Mouse (Mus musculus) brain, adult 2 months (tissue): ENCODE data around the gene Gnas.
"Not testable (repeated sequence)": the region's sequence is repeated elsewhere in the genome, so short reads cannot be mapped to it uniquely, and the experiment has no call there.

Source experiments
- DNase-seq: peaks from one replicate; pipeline ENCODE4 v3.0.0; 2011; ENCODE audit warnings: low read depth, low spot score

The Gnas gene

GRCm38 (mm10) chr2:174328358-174328905 lies 44.3 kb downstream of the Gnas start:
- DNase-seq = no peak

DNA sequence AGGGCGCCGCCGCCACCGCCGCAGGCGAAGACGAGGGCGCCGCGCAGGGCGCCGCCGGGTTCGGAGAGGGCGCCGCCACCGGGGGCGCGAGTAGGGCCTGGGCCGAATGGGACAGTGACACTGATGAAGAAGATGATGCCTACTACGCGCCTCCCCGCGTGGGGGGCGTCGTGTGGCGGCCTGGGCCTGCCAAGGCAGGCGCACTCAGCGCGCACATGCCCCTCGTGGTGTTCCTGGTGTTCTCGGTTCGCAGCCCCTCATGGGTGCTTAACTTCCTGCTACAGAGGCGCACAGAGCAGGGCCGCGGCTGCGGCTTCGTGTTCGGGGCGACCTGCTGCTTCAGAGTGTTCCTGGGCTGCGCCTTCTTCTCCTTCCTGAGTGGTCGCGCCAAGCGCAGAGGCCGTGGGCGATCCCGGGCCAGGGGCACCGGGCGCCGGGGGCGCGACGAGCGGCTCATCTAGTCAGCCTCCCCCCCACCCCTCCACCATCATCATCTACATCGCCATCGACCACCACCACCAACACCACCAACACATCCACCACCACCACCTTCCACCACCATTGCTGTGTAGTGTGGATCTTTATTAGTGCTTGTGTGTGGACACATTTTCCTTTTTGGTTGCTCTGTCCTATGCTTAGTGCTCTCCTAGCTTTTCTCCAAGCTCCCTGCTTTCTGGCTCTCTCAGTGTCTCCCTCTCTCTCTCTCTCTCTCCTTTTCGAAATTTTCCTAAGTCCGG lies 45.0 kb downstream of the Gnas start:
- DNase-seq = no peak

- DNase-seq = peak; percentile 86
These were observed 45.8 kb downstream of the Gnas start for GRCm38 (mm10) chr2:174329663-174330615.

DNA sequence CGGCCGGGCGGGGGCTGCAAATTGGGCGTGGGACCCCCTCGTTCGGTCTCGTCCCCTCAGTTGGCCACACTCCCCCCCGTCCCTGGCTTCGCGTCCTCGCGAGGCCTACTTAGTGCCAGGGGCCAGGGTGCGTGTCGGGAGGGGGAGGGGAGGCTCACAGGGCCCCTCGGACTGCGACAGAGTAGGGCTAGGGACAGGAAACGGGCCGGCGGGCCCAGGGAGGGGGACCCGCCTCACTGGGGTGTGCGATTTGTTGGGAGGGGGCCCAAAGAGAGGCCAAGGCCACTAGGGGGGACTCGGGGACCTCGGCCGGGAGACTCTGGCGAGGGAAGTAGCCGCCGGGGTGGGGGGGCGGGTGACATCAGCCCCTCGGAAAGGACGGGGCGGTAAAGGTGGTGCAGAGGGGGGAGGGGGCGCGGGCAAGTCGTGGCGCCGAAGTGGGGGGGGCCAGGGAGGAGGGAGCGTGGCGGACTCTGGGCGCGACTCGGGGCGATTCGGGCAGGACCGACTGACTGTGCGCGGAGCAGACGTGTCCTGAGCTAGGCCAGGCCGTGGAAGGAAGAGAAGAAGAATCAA lies 46.6 kb downstream of the Gnas start:
- peak; percentile 69 for DNase-seq

- no peak for DNase-seq
These were observed 47.3 kb downstream of the Gnas start for GRCm38 (mm10) chr2:174331282-174332030.

DNA sequence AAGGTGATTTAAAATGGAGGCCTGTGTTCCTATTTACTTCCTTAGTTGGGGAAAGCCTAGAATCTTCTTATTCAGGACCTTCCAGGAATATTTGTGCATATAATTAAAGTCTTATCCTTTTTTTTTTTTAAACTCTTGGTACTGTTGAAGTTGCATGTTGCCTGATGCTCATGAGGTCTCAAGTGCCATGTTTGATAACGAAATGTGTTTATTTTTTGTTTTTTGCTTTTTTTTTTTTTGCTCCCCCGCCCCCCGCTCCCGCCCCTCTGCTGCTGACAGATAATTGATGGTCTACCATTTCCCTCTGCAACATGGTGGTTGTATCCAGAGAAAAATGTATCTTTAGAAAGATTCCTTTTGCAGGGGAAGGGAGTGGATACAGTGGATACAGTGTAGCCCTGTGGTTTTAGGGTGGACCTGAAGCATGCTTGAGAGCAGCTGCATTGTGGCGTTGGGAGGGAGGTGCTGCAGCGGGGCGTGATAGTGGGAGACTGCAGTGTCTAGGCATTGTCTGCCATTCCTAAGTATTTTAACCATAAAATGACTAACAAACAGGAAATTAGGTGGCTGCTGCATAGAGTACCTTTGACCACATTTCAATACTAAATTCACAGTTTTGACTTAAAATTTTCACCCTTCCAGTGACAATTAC lies 49.2 kb downstream of the Gnas start:
- no peak for DNase-seq

DNA sequence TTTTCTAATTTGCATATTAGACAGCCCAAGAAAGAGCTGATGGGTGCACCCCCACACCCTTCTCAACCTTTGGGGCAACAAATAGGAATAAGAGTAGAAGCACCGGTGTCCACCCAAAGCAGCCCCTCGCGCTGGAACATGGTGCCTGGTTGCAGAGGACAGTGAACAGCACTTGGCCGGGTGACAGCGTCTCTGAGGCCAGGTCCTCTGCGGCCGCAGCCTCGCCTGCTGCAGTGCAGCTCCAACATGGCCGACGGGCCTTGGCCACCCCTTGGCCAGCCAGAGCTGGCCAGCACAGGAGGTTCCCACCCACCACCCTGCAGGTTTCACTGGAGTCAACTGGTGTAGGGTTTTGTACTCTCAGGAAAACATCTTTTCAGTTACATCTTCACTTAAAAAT lies 50.3 kb downstream of the Gnas start:
- DNase-seq = peak; percentile 34

GRCm38 (mm10) chr2:174337275-174337674 lies 53.2 kb downstream of the Gnas start:
- no peak for DNase-seq

DNA sequence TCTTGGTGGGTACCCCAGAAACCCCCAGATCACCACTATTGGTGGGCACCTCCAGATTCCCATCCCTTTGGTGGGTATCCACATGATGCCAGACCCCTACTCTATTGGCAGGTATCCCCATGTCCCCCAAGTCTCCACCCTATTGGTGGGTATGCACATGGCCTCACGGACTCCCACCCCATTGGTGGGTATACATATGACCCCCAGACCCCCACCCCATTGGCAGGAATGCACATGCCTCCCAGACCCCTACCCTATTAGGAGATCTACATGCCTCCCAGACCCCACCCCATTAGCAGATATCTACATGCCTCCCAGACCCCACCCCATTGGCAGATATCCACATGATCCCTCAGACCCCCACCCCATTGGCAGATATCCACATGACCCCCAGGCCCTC lies 55.6 kb downstream of the Gnas start:
- DNase-seq = no peak

GRCm38 (mm10) chr2:174340229-174340892 lies 56.2 kb downstream of the Gnas start:
- DNase-seq = no peak

- no peak for DNase-seq
These were observed 56.9 kb downstream of the Gnas start for GRCm38 (mm10) chr2:174340893-174341580.

DNA sequence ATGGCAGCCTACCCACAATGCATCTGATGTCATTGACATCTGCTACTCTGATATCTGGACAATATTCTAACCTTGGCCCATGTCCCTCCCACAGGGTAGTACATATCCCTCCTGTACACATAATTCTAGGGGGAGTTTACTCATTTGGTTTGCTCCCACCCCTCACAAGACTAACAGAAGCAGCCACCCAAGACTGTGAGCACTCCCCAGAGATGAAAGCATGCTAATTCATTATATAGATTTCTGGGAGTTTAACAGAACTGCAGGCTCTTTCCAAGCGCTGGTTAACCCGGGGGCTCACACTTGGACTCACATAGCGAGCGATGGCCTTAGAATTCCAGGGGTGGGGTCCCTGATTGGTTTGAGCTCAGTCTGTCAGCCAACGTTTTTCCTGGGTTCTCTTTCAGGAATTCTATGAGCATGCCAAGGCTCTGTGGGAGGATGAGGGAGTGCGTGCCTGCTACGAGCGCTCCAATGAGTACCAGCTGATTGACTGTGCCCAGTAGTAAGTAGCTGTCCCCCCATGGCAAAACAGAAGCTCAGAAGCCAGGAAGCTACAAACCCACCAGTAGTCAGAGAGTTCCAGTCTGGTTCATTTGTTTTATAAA lies 58.8 kb downstream of the Gnas start:
- DNase-seq = no peak

DNA sequence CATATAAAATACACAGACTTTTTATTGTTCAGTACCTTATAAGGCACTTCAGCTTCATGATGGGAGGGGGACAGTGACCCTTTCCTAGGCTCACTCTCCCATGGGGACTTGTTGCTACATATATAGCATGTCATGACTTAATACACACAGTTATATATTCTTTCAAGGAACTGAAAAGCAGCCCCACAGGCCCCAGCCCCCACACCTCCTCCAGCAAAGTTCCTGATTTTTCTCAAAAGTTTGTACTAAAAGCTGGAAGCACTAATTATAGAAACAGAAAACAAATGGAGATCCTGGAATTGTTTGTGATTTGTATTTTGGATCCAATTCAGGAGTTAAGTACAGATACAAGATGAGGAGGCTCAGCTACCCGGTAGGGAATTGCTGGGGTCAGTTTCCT lies 59.4 kb downstream of the Gnas start:
- DNase-seq = no peak

- peak; percentile 95 for DNase-seq
These were observed 60.0 kb downstream of the Gnas start for GRCm38 (mm10) chr2:174344003-174344655.

DNA sequence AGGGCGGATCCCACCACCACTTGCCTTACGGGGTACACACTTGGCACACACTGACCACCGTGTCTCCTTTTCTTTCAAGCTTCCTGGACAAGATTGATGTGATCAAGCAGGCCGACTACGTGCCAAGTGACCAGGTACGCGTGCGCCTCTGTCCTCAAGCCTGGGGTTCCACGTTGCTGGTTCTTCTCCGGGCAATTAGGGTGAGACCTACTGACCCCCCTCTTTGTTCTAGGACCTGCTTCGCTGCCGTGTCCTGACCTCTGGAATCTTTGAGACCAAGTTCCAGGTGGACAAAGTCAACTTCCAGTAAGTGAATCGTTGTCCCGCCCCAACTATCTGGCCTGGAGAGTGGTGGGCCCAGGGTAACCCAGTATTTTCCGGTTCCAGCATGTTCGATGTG lies 60.9 kb downstream of the Gnas start:
- no peak for DNase-seq

DNA sequence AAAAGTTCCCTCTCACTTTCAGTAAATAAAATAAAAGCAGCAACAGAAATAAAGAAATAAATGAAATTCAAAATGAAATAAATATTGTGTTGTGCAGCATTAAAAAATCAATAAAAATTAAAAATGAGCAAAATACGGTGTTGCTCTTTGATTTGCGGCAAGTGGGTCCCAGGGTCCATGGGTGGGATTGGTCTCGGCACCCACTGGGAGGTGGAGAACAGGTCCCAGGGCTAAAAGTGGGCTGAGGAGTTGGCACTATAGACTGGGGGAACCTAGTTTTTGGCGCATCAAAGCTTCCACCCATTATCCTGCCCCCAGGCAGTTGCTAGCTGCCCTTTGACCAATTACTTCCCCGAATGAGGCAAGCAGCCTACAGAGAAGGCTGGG lies 62.5 kb downstream of the Gnas start, which contains the start of gene Gm20721:
Gene Gm20721, minus strand, starts transcription at position 101 of the 387 bp plus-strand sequence.
- no peak for DNase-seq

GRCm38 (mm10) chr2:174346999-174347668 lies 63.0 kb downstream of the Gnas start:
- not testable (repeated sequence) for DNase-seq

DNA sequence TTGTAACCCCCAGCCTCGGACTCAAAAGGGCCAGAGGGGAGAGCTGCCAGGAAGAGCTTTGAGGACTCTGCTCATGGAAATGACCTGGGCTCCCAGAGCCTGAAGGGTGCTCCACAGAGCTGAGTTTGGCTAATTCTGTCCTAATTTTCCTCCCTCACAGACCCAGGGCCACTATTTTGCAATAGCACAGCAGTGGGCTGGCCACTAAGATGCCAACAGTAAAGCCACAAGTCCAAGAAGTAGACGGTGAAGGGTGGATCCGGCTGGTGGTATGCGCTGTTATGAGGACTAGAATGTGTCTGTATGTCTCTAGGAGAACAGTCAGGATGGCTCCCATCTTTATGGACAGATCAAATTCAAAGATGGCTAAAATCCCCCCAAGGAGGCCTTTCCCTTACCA lies 74.4 kb downstream of the Gnas start:
- DNase-seq = no peak
